Mouse (Mus musculus) CH12.LX (cell line): ENCODE measurements at regions not wholly inside any gene's neighbourhood (a gene's known extent, or its start where the extent isn't known, plus 50 kb on each side); places are given as distances from the start of the nearest gene placed in this dataset.

Experiments
- DNase-seq: peaks from one replicate; pipeline ENCODE4 v3.0.0-alpha.2; 2013; ENCODE audit errors: extremely low read depth
- H3K27ac ChIP-seq: 2 replicates; pipeline ENCODE4 v1.5.1; 2012; ENCODE audit warnings: low read depth, mild to moderate bottlenecking, control low read depth, moderate library complexity; ENCODE audit not compliant: insufficient read depth
- H3K27me3 ChIP-seq: replicated peaks from 2 replicates; pipeline ENCODE3; 2012; ENCODE audit warnings: inconsistent platforms
- H3K36me3 ChIP-seq, 2 experiments: replicated peaks in 1 of 2; 2 replicates each; pipeline versions ENCODE3 to v1.6.1; 2012; ENCODE audit warnings: inconsistent platforms in 1 of 2, low read length in 1 of 2, mild to moderate bottlenecking in 1 of 2, mixed read lengths in 1 of 2, moderate library complexity in 1 of 2; ENCODE audit not compliant: control insufficient read depth in 1 of 2, insufficient read depth in 1 of 2
- H3K4me1 ChIP-seq, 2 experiments: 2 replicates each; pipeline ENCODE4 v1.6.1; 2012; ENCODE audit warnings: inconsistent platforms in 1 of 2, moderate library complexity in 1 of 2; ENCODE audit not compliant: insufficient read depth in 2 of 2, control insufficient read depth in 1 of 2
- H3K4me2 ChIP-seq: 2 replicates; pipeline ENCODE4 v1.6.1; 2012; ENCODE audit warnings: low read depth, mild to moderate bottlenecking, control low read depth; ENCODE audit not compliant: poor library complexity, insufficient read depth, severe bottlenecking
- H3K4me3 ChIP-seq, 3 experiments: fragments of 150-350 bp in 1 of 3; sonication (generic) in 1 of 3; replicated peaks in 1 of 3; 2 replicates each; pipeline versions ENCODE3 to v1.5.1; 2011 to 2012; ENCODE audit warnings: low read depth in 2 of 3, low read length in 2 of 3, mild to moderate bottlenecking in 2 of 3, moderate library complexity in 2 of 3, control low read depth in 1 of 3, improper control_type of control experiment in 1 of 3, inconsistent platforms in 1 of 3, mixed read lengths in 1 of 3; ENCODE audit not compliant: poor library complexity in 1 of 3
- H3K79me2 ChIP-seq: replicated peaks from 2 replicates; pipeline ENCODE4 v1.6.1; 2012; ENCODE audit warnings: mild to moderate bottlenecking, moderate library complexity; ENCODE audit not compliant: control insufficient read depth, poor library complexity, insufficient read depth, severe bottlenecking; ENCODE audit errors: extremely low read depth
- H3K9ac ChIP-seq: 2 replicates; pipeline ENCODE4 v1.6.1; 2012; ENCODE audit warnings: low read depth, mild to moderate bottlenecking, control low read depth, moderate library complexity; ENCODE audit not compliant: insufficient read depth
- H3K9me3 ChIP-seq: replicated peaks from 2 replicates; pipeline ENCODE3; 2012; ENCODE audit warnings: low read length, inconsistent platforms, mixed read lengths
- BHLHE40 ChIP-seq: IDR thresholded peaks from 2 replicates; pipeline ENCODE4 v1.6.1; 2011; ENCODE audit warnings: mild to moderate bottlenecking, low read depth, low read length, improper control_type of control experiment
- E2F4 ChIP-seq: IDR thresholded peaks from 2 replicates; pipeline ENCODE4 v1.6.1; 2011; ENCODE audit warnings: low read depth, low read length, improper control_type of control experiment; ENCODE audit not compliant: insufficient replicate concordance
- JUN ChIP-seq: IDR thresholded peaks from 2 replicates; pipeline ENCODE4 v1.6.1; 2011; ENCODE audit warnings: low read depth, mild to moderate bottlenecking, low read length, improper control_type of control experiment, moderate library complexity; ENCODE audit not compliant: insufficient read depth
- MAFK ChIP-seq: IDR thresholded peaks from 2 replicates; pipeline ENCODE4 v1.6.1; 2011; ENCODE audit warnings: low read length, improper control_type of control experiment; ENCODE audit not compliant: insufficient replicate concordance
- MEF2A ChIP-seq: IDR thresholded peaks from 2 replicates; pipeline ENCODE4 v1.6.1; 2014; ENCODE audit warnings: low read depth, mild to moderate bottlenecking, inconsistent platforms, low read length, improper control_type of control experiment, borderline replicate concordance
- MYC ChIP-seq: IDR thresholded peaks from 2 replicates; pipeline ENCODE4 v1.6.1; 2011; ENCODE audit warnings: low read depth, mild to moderate bottlenecking, improper control_type of control experiment, low read length
- NRF1 ChIP-seq: IDR thresholded peaks from 2 replicates; pipeline ENCODE4 v1.6.1; 2014; ENCODE audit warnings: low read depth, mild to moderate bottlenecking, inconsistent platforms, low read length, improper control_type of control experiment, moderate library complexity
- PAX5 ChIP-seq: IDR thresholded peaks from 2 replicates; pipeline ENCODE4 v1.6.1; 2012; ENCODE audit warnings: low read length, inconsistent platforms, mixed read lengths
- POLR2A ChIP-seq: IDR thresholded peaks from 2 replicates; pipeline ENCODE4 v1.6.1; 2011; ENCODE audit warnings: low read depth, mild to moderate bottlenecking, improper control_type of control experiment, low read length
- POLR2AphosphoS2 ChIP-seq: IDR thresholded peaks from 2 replicates; pipeline ENCODE4 v1.6.1; 2011; ENCODE audit warnings: low read depth, low read length, improper control_type of control experiment
- RAD21 ChIP-seq: IDR thresholded peaks from 2 replicates; pipeline ENCODE4 v1.6.1; 2011; ENCODE audit warnings: low read depth, mild to moderate bottlenecking, low read length, improper control_type of control experiment, moderate library complexity
- RCOR1 ChIP-seq: conservative IDR thresholded peaks from 2 replicates; pipeline ENCODE4 v1.6.1; 2012; ENCODE audit warnings: low read depth, mild to moderate bottlenecking, inconsistent platforms, low read length, improper control_type of control experiment
- TBP ChIP-seq: conservative IDR thresholded peaks from 2 replicates; pipeline ENCODE4 v1.6.1; 2011; ENCODE audit warnings: low read depth, low read length, improper control_type of control experiment
- TCF12 ChIP-seq: IDR thresholded peaks from 2 replicates; pipeline ENCODE4 v1.6.1; 2014; ENCODE audit warnings: low read depth, mild to moderate bottlenecking, inconsistent platforms, low read length, improper control_type of control experiment
- UBTF ChIP-seq: IDR thresholded peaks from 2 replicates; pipeline ENCODE4 v1.6.1; 2012; ENCODE audit warnings: low read depth, mild to moderate bottlenecking, inconsistent platforms, low read length, improper control_type of control experiment, moderate library complexity
- USF1 ChIP-seq: IDR thresholded peaks from 2 replicates; pipeline ENCODE4 v1.6.1; 2014; ENCODE audit warnings: low read depth, mild to moderate bottlenecking, inconsistent platforms, low read length, improper control_type of control experiment
- USF2 ChIP-seq: conservative IDR thresholded peaks from 2 replicates; pipeline ENCODE4 v1.6.1; 2011; ENCODE audit warnings: low read depth, low read length, improper control_type of control experiment
- ZC3H11A ChIP-seq: IDR thresholded peaks from 2 replicates; pipeline ENCODE4 v1.6.1; 2012; ENCODE audit warnings: low read depth, mild to moderate bottlenecking, inconsistent platforms, low read length, improper control_type of control experiment
- ZMIZ1 ChIP-seq: IDR thresholded peaks from 2 replicates; pipeline ENCODE4 v1.6.1; 2012; ENCODE audit warnings: low read depth, mild to moderate bottlenecking, inconsistent platforms, low read length, improper control_type of control experiment
- dilution Hi-C: fragments of 300-500 bp; cut with MboI; formaldehyde crosslinking; loops from 2 replicates; pipeline ENCODE4 v1.14.3; 2020; ENCODE audit warnings: low sequenced_read_pairs; ENCODE audit not compliant: extremely low pct_unique_long_range_greater_than_20kb, extremely low pct_ligation_motif_present
- in situ Hi-C: fragments of 300-500 bp; cut with MboI; formaldehyde crosslinking; loops from 3 replicates; pipeline ENCODE4 v1.14.3; 2019; ENCODE audit warnings: low sequenced_read_pairs, low pct_ligation_motif_present, low pct_unique_long_range_greater_than_20kb, mixed read lengths

- H3K36me3 ChIP-seq = no peaks in the 10 kb centered on the region
- H3K4me1 ChIP-seq = peaks cover 7 to 32% of the 10 kb centered on the region in 2 experiments; a peak in 3 of 4 replicates
- H3K79me2 ChIP-seq = no peaks in the 10 kb centered on the region
- H3K27ac ChIP-seq = no peak overlapping the region
- in situ Hi-C loops = no loop called here
- no peaks in the 10 kb centered on the region for H3K27me3 ChIP-seq
- H3K4me3 ChIP-seq = no peak overlapping the region
- no peak for DNase-seq
- no peak overlapping the region for H3K4me2 ChIP-seq
- no peak overlapping the region for H3K9ac ChIP-seq
- dilution Hi-C loops = no loop called here
- no peak for TF ChIP-seq MEF2A
- H3K9me3 ChIP-seq = no peaks in the 10 kb centered on the region
Observed at GRCm38 (mm10) chr1:157007891-157008730, 68.7 kb upstream of the Ralgps2 start.

DNA sequence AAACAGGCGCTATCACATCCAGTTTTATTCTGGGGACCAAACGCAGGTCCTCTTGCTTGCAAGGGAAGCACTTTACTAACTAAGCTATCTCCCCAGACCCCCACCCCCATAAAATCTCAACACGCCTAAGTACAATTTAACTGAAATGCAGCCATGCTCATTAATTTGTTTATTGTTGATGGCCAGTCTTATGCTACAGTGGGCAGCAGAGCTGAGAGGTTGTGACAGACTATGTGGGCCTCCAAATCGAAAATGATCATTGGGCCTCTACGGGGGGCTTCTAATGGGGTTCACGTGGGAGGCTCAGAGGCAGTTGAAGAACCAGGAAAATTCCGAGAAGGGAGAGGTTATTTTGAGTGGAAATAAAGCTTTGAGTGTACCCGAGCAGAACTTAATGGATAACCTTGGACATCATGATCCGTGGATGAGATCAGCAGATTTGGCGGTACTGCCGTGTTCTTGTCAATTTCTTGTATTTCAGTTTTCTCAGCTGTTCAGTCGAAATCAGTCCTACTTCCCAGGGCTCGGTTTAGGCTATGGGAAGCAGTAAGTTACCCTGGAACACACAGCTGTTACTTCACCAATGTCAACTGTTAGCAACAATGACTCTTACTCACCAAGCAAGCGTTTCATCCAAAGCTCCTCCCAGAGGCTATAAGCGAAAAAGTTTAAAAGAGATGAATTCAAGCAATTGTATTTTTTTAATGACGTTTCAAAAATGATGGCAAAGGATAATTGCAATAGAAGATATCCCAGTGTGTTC is 65.1 kb upstream of the Ralgps2 start:
- no peak overlapping the region for H3K4me3 ChIP-seq
- TF ChIP-seq JUN (no peak), NRF1 (no peak), MAFK (no peak), PAX5 (no peak), ZMIZ1 (no peak), POLR2AphosphoS2 (no peak), E2F4 (no peak), USF2 (no peak), RAD21 (no peak), RCOR1 (no peak), ZC3H11A (no peak), TBP (no peak), MEF2A (no peak), USF1 (no peak), BHLHE40 (no peak), POLR2A (no peak), MYC (no peak), TCF12 (no peak), UBTF (no peak)
- no peaks in the 10 kb centered on the region for H3K27me3 ChIP-seq
- H3K4me2 ChIP-seq = no peak overlapping the region
- no peak for DNase-seq
- H3K27ac ChIP-seq = no peak overlapping the region
- H3K9me3 ChIP-seq = no peaks in the 10 kb centered on the region
- dilution Hi-C loops = no loop called here
- no peaks in the 10 kb centered on the region for H3K79me2 ChIP-seq
- no peak overlapping the region for H3K9ac ChIP-seq
- in situ Hi-C loops = no loop called here
- no peaks in the 10 kb centered on the region for H3K36me3 ChIP-seq
- peaks cover 22 to 51% of the 10 kb centered on the region in 2 experiments for H3K4me1 ChIP-seq
